Comparison of ENCODE assay signal across 8 mouse cellular contexts in genomic region chr3:93554379-93554980, GRCm38 (mm10). TPM values are rescaled to one million over a fixed set of nuclear protein-coding genes. Genes with fewer than 3 reads are reported as not detected.
DNase-seq lines count a peak whose midpoint lies in the region; ATAC-seq and TF ChIP-seq lines count a peak whose summit lies in the region.

No protein-coding gene starts in this region.

- TF ChIP-seq POLR2A in bone marrow, adult 2 months (IDR thresholded peaks at IDR 0.05; ENCODE audit: borderline replicate concordance, control insufficient read depth, low read depth, low read length), result no peak

- WGBS in bone marrow, adult 2 months, result 16% methylated on average over 13 of the region's 13 CpGs
- WGBS in heart, embryonic 11.5 days (ENCODE audit: insufficient replicate concordance), result 16% methylated on average over 13 of the region's 13 CpGs
- 19% methylated on average over 13 of the region's 13 CpGs for WGBS in limb, embryonic 11.5 days
- 17% methylated on average over 13 of the region's 13 CpGs for WGBS in midbrain, postnatal 0 days

- peak overlapping the region; percentile 68 for H3K4me2 ChIP-seq in heart, embryonic 11.5 days
- peak overlapping the region; percentile 88 for H3K4me2 ChIP-seq in limb, embryonic 11.5 days (ENCODE audit: low read depth, severe bottlenecking)
- peak overlapping the region; percentile 93 for H3K4me2 ChIP-seq in midbrain, postnatal 0 days (ENCODE audit: low read depth, low read length, poor library complexity, severe bottlenecking)

- no peaks in the 10 kb centered on the region for H3K36me3 ChIP-seq in heart, embryonic 11.5 days (ENCODE audit: control insufficient read depth, insufficient read depth, low read length)
- no peaks in the 10 kb centered on the region for H3K36me3 ChIP-seq in limb, embryonic 11.5 days (ENCODE audit: control insufficient read depth, insufficient read depth, low read length)
- H3K36me3 ChIP-seq in midbrain, postnatal 0 days (ENCODE audit: insufficient read depth, low read length), result no peaks in the 10 kb centered on the region

- peak overlapping the region; percentile 23 for H3K27ac ChIP-seq in bone marrow, adult 2 months (ENCODE audit: control insufficient read depth, insufficient read depth, low read depth, low read length, poor library complexity)
- H3K27ac ChIP-seq in heart, embryonic 11.5 days (ENCODE audit: low read depth, low read length), result no peak overlapping the region
- H3K27ac ChIP-seq in limb, embryonic 11.5 days (replicated peaks; ENCODE audit: low read depth, low read length), result no peak overlapping the region
- H3K27ac ChIP-seq in midbrain, postnatal 0 days (ENCODE audit: low read depth, low read length), result 0 out of 2 replicates have a peak overlapping the region, but pooled peaks have one; percentile 70

- intact Hi-C loops in gastrocnemius, postnatal 14 days (cut with DNase I; ENCODE audit: low total_unique reads), result no loop called here

- peak; percentile 31; the same call in 1 of the 2 replicates for ATAC-seq in heart, embryonic 11.5 days (replicated peaks; ENCODE audit: insufficient number of reproducible peaks, low FRiP score, low TSS enrichment)
- ATAC-seq in limb, embryonic 11.5 days (ENCODE audit: insufficient number of reproducible peaks, low FRiP score, low TSS enrichment, low read depth), result 0 out of 2 replicates have a peak, but pooled peaks have one; percentile 14
- ATAC-seq in midbrain, postnatal 0 days (ENCODE audit: low FRiP score), result peak; percentile 24; the same call in 1 of the 2 replicates

- TF ChIP-seq CTCF in bone marrow, adult 2 months (IDR thresholded peaks at IDR 0.05; ENCODE audit: control insufficient read depth, insufficient read depth, low read length), result no peak
- no peak for TF ChIP-seq CTCF in midbrain, postnatal 0 days (IDR thresholded peaks at IDR 0.05)

- no peaks in the 10 kb centered on the region; the same call in 1 of the 2 replicates for H3K4me1 ChIP-seq in bone marrow, adult 2 months (ENCODE audit: control insufficient read depth, insufficient read depth, low read length)
- H3K4me1 ChIP-seq in heart, embryonic 11.5 days (ENCODE audit: control insufficient read depth, insufficient read depth, low read length), result peaks cover 8% of the 10 kb centered on the region; the same call in 1 of the 2 replicates
- H3K4me1 ChIP-seq in limb, embryonic 11.5 days (ENCODE audit: control insufficient read depth, insufficient read depth, low read length), result no peaks in the 10 kb centered on the region
- H3K4me1 ChIP-seq in midbrain, postnatal 0 days (ENCODE audit: insufficient read depth, low read length), result peaks cover 7% of the 10 kb centered on the region; the same call in 1 of the 2 replicates

- peak overlapping the region; percentile 72; the same call in 1 of the 2 replicates for H3K9ac ChIP-seq in heart, embryonic 11.5 days (ENCODE audit: low read depth, low read length)
- peak overlapping the region; percentile 7; the same call in 1 of the 2 replicates for H3K9ac ChIP-seq in limb, embryonic 11.5 days (ENCODE audit: low read length)
- 0 out of 2 replicates have a peak overlapping the region, but pooled peaks have one; percentile 65 for H3K9ac ChIP-seq in midbrain, postnatal 0 days (replicated peaks; ENCODE audit: low read length, poor library complexity, severe bottlenecking)

- DNase-seq in gastrocnemius, adult 18-20 months (ENCODE audit: low spot score), result peak; percentile 21
- DNase-seq in gastrocnemius, postnatal 14 days, result no peak
- peak; percentile 34 for DNase-seq in limb, embryonic 11.5 days (ENCODE audit: low spot score)
- peak; percentile 22 for DNase-seq in midbrain, postnatal 0 days (ENCODE audit: low spot score)
- DNase-seq in urinary bladder, postnatal 4 days (ENCODE audit: low spot score in 2 of 2), result no peak
- DNase-seq in cerebellum, adult 11 months, result no peak

- no peaks in the 10 kb centered on the region for H3K9me3 ChIP-seq in heart, embryonic 11.5 days (replicated peaks; ENCODE audit: control insufficient read depth, low read length)
- H3K9me3 ChIP-seq in limb, embryonic 11.5 days (ENCODE audit: control insufficient read depth, low read length), result no peaks in the 10 kb centered on the region
- H3K9me3 ChIP-seq in midbrain, postnatal 0 days (ENCODE audit: low read length), result no peaks in the 10 kb centered on the region

- H3K27me3 ChIP-seq in heart, embryonic 11.5 days (ENCODE audit: control insufficient read depth, insufficient read depth, low read length), result no peaks in the 10 kb centered on the region
- H3K27me3 ChIP-seq in limb, embryonic 11.5 days (ENCODE audit: control insufficient read depth, insufficient read depth, low read length), result no peaks in the 10 kb centered on the region
- H3K27me3 ChIP-seq in midbrain, postnatal 0 days (ENCODE audit: insufficient read depth, low read length), result no peaks in the 10 kb centered on the region

- peak overlapping the region; percentile 52 for H3K4me3 ChIP-seq in bone marrow, adult 2 months (replicated peaks; ENCODE audit: control insufficient read depth, low read depth, low read length)
- peak overlapping the region; percentile 57 for H3K4me3 ChIP-seq in heart, embryonic 11.5 days (ENCODE audit: low read depth, low read length)
- H3K4me3 ChIP-seq in limb, embryonic 11.5 days (ENCODE audit: low read depth, low read length), result peak overlapping the region; percentile 49
- peak overlapping the region; percentile 53 for H3K4me3 ChIP-seq in midbrain, postnatal 0 days (ENCODE audit: low read depth, low read length)

RNA-seq across cellular contexts. Expression of gene S100a10, which starts 0.4 kb away (rescaled TPM):
- 10 to 100 TPM; 42.2 to 48.1 TPM for total RNA-seq in gastrocnemius, adult 18-20 months (2021)
- total RNA-seq in gastrocnemius, postnatal 14 days (2021), result 100 to 1,000 TPM; 102 to 107 TPM
- 70.0 and 138 TPM in 2 replicates for polyA plus RNA-seq in bone marrow, adult 2 months (2011; ENCODE audit: insufficient read depth, insufficient read length, low replicate concordance, missing spikeins)
- 216 and 222 TPM in 2 replicates for polyA plus RNA-seq in heart, embryonic 11.5 days (2014; fragmentation: Nextera tagmentation; extraction: Ambion mirVana)
- 89.9 and 96.3 TPM in 2 replicates for polyA plus RNA-seq in limb, embryonic 11.5 days (2014; fragmentation: Nextera tagmentation; extraction: Ambion mirVana)
- total RNA-seq in midbrain, postnatal 0 days (2014; rRNA removed), result 68.9 and 74.5 TPM in 2 replicates
- polyA plus RNA-seq in midbrain, postnatal 0 days (2015; fragmentation: Nextera tagmentation; extraction: Ambion mirVana), result 134 and 136 TPM in 2 replicates

RNA-seq across cellular contexts. Expression of gene S100a11, which starts 34.2 kb away (rescaled TPM):
- total RNA-seq in gastrocnemius, adult 18-20 months (2021), result 10 to 100 TPM; 27.1 to 50.4 TPM
- 100 to 1,000 TPM; 101 to 110 TPM for total RNA-seq in gastrocnemius, postnatal 14 days (2021)
- 170 and 358 TPM in 2 replicates for polyA plus RNA-seq in bone marrow, adult 2 months (2011; ENCODE audit: insufficient read depth, insufficient read length, low replicate concordance, missing spikeins)
- polyA plus RNA-seq in heart, embryonic 11.5 days (2014; fragmentation: Nextera tagmentation; extraction: Ambion mirVana), result 733 and 790 TPM in 2 replicates
- 410 and 448 TPM in 2 replicates for polyA plus RNA-seq in limb, embryonic 11.5 days (2014; fragmentation: Nextera tagmentation; extraction: Ambion mirVana)
- total RNA-seq in midbrain, postnatal 0 days (2014; rRNA removed), result 10.3 and 11.0 TPM in 2 replicates
- 183 and 200 TPM in 2 replicates for polyA plus RNA-seq in midbrain, postnatal 0 days (2015; fragmentation: Nextera tagmentation; extraction: Ambion mirVana)

Comparison
In these comparisons a context has a peak if more than half of its experiments do, and no peak if none do; other contexts are left out.
1. DNase-seq: peak in gastrocnemius, adult 18-20 months (single experiment), limb, embryonic 11.5 days (single experiment) and midbrain, postnatal 0 days (single experiment); none in gastrocnemius, postnatal 14 days (single experiment), urinary bladder, postnatal 4 days (0 of 2) and cerebellum, adult 11 months (single experiment).
2. H3K27ac ChIP-seq: peak in bone marrow, adult 2 months (single experiment) and midbrain, postnatal 0 days (single experiment); none in heart, embryonic 11.5 days (single experiment) and limb, embryonic 11.5 days (single experiment).
3. H3K9ac ChIP-seq: peak in every context shown above with its lines; median percentile 72 in heart, embryonic 11.5 days; 65 in midbrain, postnatal 0 days; 7 in limb, embryonic 11.5 days.
4. Peak in every context shown above with its lines, with median percentiles within 50 percentile points of each other: H3K4me3 ChIP-seq, ATAC-seq and H3K4me2 ChIP-seq.